Mouse (Mus musculus) stomach, embryonic 14.5 days (tissue): ENCODE data around the gene Olfr1274-ps. TPM values are rescaled to one million over a fixed set of nuclear protein-coding genes. Genes with fewer than 3 reads are reported as not detected.
"Not testable (repeated sequence)": the region's sequence is repeated elsewhere in the genome, so short reads cannot be mapped to it uniquely, and the experiment has no call there.

ENCODE experiments used
- ATAC-seq: fragments of 200-750 bp; cut with Nextera tagmentation; 2 replicates; pipeline ENCODE4 v1.8.0; 2017; ENCODE audit warnings: low read depth, moderate TSS enrichment; ENCODE audit not compliant: insufficient number of reproducible peaks, insufficient read depth, low FRiP score
- H3K27ac ChIP-seq: fragments of 300-500 bp; sonication (generic); 2 replicates; pipeline ENCODE4 v1.5.1; 2014; ENCODE audit warnings: mild to moderate bottlenecking, low read length, moderate library complexity, mixed read lengths
- H3K27me3 ChIP-seq: fragments of 300-500 bp; sonication (generic); 2 replicates; pipeline ENCODE4 v1.6.1; 2014; ENCODE audit warnings: low read length, control low read depth, mixed read lengths; ENCODE audit not compliant: control insufficient read depth, insufficient read depth
- H3K36me3 ChIP-seq: fragments of 300-500 bp; sonication (generic); 2 replicates; pipeline ENCODE4 v1.6.1; 2014; ENCODE audit warnings: mild to moderate bottlenecking, control low read depth, low read length, moderate library complexity, mixed read lengths; ENCODE audit not compliant: control insufficient read depth, insufficient read depth
- H3K4me1 ChIP-seq: fragments of 300-500 bp; sonication (generic); 2 replicates; pipeline ENCODE4 v1.6.1; 2014; ENCODE audit warnings: low read length, control low read depth, mixed read lengths; ENCODE audit not compliant: control insufficient read depth, insufficient read depth
- H3K4me2 ChIP-seq: fragments of 300-500 bp; sonication (generic); replicated peaks from 2 replicates; pipeline ENCODE4 v1.6.1; 2014; ENCODE audit warnings: low read depth, low read length, control low read depth
- H3K4me3 ChIP-seq: fragments of 300-500 bp; sonication (generic); 2 replicates; pipeline ENCODE4 v1.5.1; 2014; ENCODE audit warnings: low read depth, low read length, control low read depth
- H3K9ac ChIP-seq: fragments of 300-500 bp; sonication (generic); replicated peaks from 2 replicates; pipeline ENCODE4 v1.6.1; 2014; ENCODE audit warnings: low read depth, mild to moderate bottlenecking, control low read depth, low read length, moderate library complexity, mixed read lengths
- H3K9me3 ChIP-seq: fragments of 300-500 bp; sonication (generic); 2 replicates; pipeline ENCODE4 v1.6.1; 2016; ENCODE audit warnings: low read depth, low read length, control low read depth; ENCODE audit not compliant: control insufficient read depth
- WGBS: fragments of 180-500 bp; shearing (Covaris S2); extraction: QIAGEN DNeasy Blood & Tissue Kit; methylation state at CpG from one replicate; pipeline ENCODE4 v1.1.7; 2014; 5-methylcytosine and 5-hydroxymethylcytosine counted together
- polyA plus RNA-seq: library from polyadenylated mRNA; unstranded; fragments of >200 nt; fragmentation: Nextera tagmentation; extraction: Ambion mirVana; gene quantifications from 2 replicates; pipeline ENCODE4 v1.2.1, GENCODE M21; 2014

The Olfr1274-ps gene
- polyA plus RNA-seq = not detected in 2 replicates

GRCm38 (mm10) chr2:90398633-90399107 is at the start of gene Olfr1274-ps:
Gene Olfr1274-ps (plus strand): TSS chr2:90398683.
- not testable (repeated sequence) for H3K4me3 ChIP-seq

GRCm38 (mm10) chr2:90351047-90351446 is 47.4 kb upstream of the Olfr1274-ps start:
- not testable (repeated sequence) for ATAC-seq, H3K36me3 ChIP-seq
- no CpG with 5 or more reads among the region's 6 CpGs for WGBS

More at GRCm38 (mm10) chr2:90398633-90399107, at the start of gene Olfr1274-ps:
- not testable (repeated sequence) for H3K36me3 ChIP-seq, H3K9ac ChIP-seq, H3K27me3 ChIP-seq, H3K27ac ChIP-seq, H3K4me1 ChIP-seq, H3K4me2 ChIP-seq, H3K9me3 ChIP-seq, ATAC-seq
- 82% methylated on average over 5 of the region's 7 CpGs for WGBS

GRCm38 (mm10) chr2:90351540-90351939 is 46.9 kb upstream of the Olfr1274-ps start:
- not testable (repeated sequence) for H3K9ac ChIP-seq, H3K4me2 ChIP-seq, H3K27me3 ChIP-seq, H3K4me1 ChIP-seq, ATAC-seq, H3K27ac ChIP-seq, H3K36me3 ChIP-seq, H3K4me3 ChIP-seq, H3K9me3 ChIP-seq
- WGBS = no CpG with 5 or more reads among the region's 3 CpGs

More at GRCm38 (mm10) chr2:90351047-90351446, 47.4 kb upstream of the Olfr1274-ps start:
- H3K4me1 ChIP-seq, H3K9ac ChIP-seq, H3K4me2 ChIP-seq, H3K27ac ChIP-seq, H3K4me3 ChIP-seq, H3K9me3 ChIP-seq, H3K27me3 ChIP-seq: not testable (repeated sequence)

- not testable (repeated sequence) for H3K9ac ChIP-seq, H3K4me3 ChIP-seq, H3K27me3 ChIP-seq, ATAC-seq, H3K4me1 ChIP-seq, H3K27ac ChIP-seq, H3K9me3 ChIP-seq, H3K36me3 ChIP-seq, H3K4me2 ChIP-seq
- no CpG with 5 or more reads among the region's 5 CpGs for WGBS
Measured at GRCm38 (mm10) chr2:90359229-90359628, 39.3 kb upstream of the Olfr1274-ps start.

GRCm38 (mm10) chr2:90360199-90360598 is 38.3 kb upstream of the Olfr1274-ps start:
- WGBS = no CpG with 5 or more reads among the region's 4 CpGs
- H3K4me2 ChIP-seq, H3K27me3 ChIP-seq, H3K4me3 ChIP-seq, H3K36me3 ChIP-seq, H3K4me1 ChIP-seq, H3K9me3 ChIP-seq, H3K27ac ChIP-seq, H3K9ac ChIP-seq, ATAC-seq: not testable (repeated sequence)

DNA sequence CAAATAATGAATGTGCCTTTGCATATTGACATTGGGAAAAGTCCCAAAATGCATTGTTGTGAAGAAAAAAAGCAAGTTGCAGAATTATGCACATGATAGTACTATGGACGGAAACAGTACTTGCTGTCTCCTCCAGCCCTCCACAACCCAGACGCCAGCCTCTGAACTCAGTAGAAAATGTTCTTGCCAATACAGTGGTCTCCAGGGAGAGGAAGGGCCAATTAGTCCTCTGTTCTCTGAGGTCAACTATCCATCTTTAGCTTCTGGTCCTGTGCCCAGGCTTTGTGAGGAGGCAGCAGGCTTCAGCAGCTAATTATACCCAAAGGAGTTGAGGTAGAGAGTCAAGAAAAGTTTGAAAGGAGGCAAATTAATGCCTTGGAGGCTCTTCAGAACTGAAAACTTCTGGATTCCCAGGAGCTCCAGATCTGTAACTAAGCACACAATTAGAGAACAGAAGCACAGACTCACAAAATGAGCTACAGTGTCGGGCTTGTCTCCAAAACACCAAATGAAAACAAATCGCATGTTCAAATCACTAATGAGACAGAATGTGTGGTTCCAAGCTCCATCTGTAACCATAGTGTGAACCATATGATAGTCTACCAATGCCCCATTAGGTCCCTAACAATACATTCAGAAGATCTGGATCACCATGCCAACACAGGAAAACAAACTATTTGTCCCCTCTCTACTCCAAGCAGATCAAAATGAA is 15.8 kb downstream of the Olfr1274-ps start:
- H3K27me3 ChIP-seq, H3K4me3 ChIP-seq, H3K36me3 ChIP-seq, ATAC-seq, H3K4me2 ChIP-seq, H3K4me1 ChIP-seq, H3K9ac ChIP-seq, H3K9me3 ChIP-seq, H3K27ac ChIP-seq: not testable (repeated sequence)
- 78% methylated on average over 4 of the region's 4 CpGs for WGBS

DNA sequence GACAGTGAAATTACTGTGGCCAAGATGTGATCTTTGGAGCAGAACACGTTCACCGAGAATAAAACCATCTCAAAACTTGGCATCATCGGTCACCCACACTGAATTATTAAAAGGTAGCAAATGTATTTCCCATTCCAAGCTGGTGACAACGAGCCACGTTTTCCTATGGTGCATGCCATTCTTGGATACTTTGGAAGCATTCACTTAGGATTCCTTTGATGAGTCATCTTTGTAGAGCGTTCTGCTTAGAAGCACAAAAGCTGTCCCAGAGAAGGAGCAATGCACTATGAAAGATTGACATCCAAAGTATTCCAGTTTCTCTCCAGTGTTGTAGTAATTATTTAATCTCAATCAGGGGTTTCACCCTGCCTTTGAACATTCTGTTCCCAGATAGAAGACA is 23.8 kb downstream of the Olfr1274-ps start:
- H3K4me3 ChIP-seq, H3K36me3 ChIP-seq, H3K4me2 ChIP-seq, H3K27me3 ChIP-seq, H3K9me3 ChIP-seq, H3K9ac ChIP-seq, H3K4me1 ChIP-seq, ATAC-seq, H3K27ac ChIP-seq: not testable (repeated sequence)
- WGBS = 89% methylated on average over 6 of the region's 6 CpGs

DNA sequence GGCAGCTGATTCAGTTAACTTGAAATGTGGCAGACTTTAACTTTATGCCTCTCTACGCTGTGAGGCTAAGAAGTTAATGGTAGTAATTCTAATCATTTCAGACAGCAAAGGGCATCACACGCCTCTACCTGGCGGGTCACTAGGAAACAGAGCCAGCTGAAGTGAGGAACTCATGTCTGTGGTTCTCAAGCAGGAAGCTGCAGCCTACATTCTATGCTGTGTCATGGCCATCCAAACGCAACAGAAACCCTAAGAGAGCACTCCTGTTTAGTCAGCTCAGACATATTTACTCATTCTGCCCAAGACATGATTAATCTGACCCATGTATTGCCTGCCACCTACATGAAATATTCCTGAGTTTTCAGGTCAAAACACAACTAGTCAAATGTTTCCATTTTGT is 26.5 kb downstream of the Olfr1274-ps start:
- H3K4me2 ChIP-seq, H3K36me3 ChIP-seq, ATAC-seq, H3K27ac ChIP-seq, H3K4me1 ChIP-seq, H3K9me3 ChIP-seq, H3K9ac ChIP-seq, H3K27me3 ChIP-seq, H3K4me3 ChIP-seq: not testable (repeated sequence)
- no CpG with 5 or more reads among the region's 4 CpGs for WGBS
